Comparison of ENCODE assay signal across 13 mouse cellular contexts in genomic region chr4:55343287-55343686, GRCm38 (mm10). TPM values are rescaled to one million over a fixed set of nuclear protein-coding genes. Genes with fewer than 3 reads are reported as not detected.
DNase-seq lines count a peak whose midpoint lies in the region; ATAC-seq lines count a peak whose summit lies in the region.
"Had no signal": no experiment of that assay in that cellular context is flagged by ENCODE, and none has a peak within 500 bp of the region (broad histone marks: within the 10 kb centered on the region; RNA-seq: fewer than 3 reads in every experiment).

No protein-coding gene starts in this region.

- ATAC-seq in activated CD4-positive, CD25-positive, alpha-beta regulatory T cell, adult 4 months = peak; percentile 60
- ATAC-seq in neutrophil, adult 5-6 weeks (ENCODE audit: extremely low read depth, insufficient number of reproducible peaks, low FRiP score, poor library complexity, severe bottlenecking) = peak; percentile 13; the same call in 1 of the 2 replicates
- ATAC-seq: forebrain, embryonic 14.5 days had no signal

- peak; percentile 39 for DNase-seq in 3134 (ENCODE audit: extremely low read depth, insufficient read length, low spot score)
- DNase-seq in B cell, adult 2 months = peak; percentile 39 to 42
- no peak for DNase-seq in adrenal gland, adult 18-20 months (ENCODE audit: low spot score in 2 of 2)
- DNase-seq in frontal cortex, postnatal 36 days (ENCODE audit: low spot score in 2 of 2) = no peak
- DNase-seq in lung, adult 18-20 months = no peak
- no peak for DNase-seq in left cerebral cortex, adult 11 months (ENCODE audit: low spot score)
- DNase-seq: adrenal gland, postnatal 14 days; cerebellum, adult 8-10 months; heart, postnatal 36 days; retina, postnatal 1 day had no signal

RNA-seq across cellular contexts. Expression of gene Rad23b, which starts 6.6 kb away (rescaled TPM):
- polyA plus RNA-seq in activated CD4-positive, CD25-positive, alpha-beta regulatory T cell, adult 4 months (2017; shearing (Covaris generic)) = 10 to 100 TPM; 13.6 to 14.1 TPM
- total RNA-seq in neutrophil, adult 5-6 weeks (2017) = 73.1 and 74.0 TPM in 2 replicates
- total RNA-seq in adrenal gland, adult 18-20 months (2021) = 100 to 1,000 TPM; 128 to 142 TPM

Comparison
In these comparisons a context has a peak if more than half of its experiments do, and no peak if none do; other contexts are left out.
1. DNase-seq: peak in 3134 (single experiment) and B cell, adult 2 months (2 of 2); none in adrenal gland, adult 18-20 months (0 of 2), frontal cortex, postnatal 36 days (0 of 2), lung, adult 18-20 months (0 of 2) and left cerebral cortex, adult 11 months (single experiment).